Mouse (Mus musculus) MEL (cell line): ENCODE results near the gene Tmem14c. TPM values are rescaled to one million over a fixed set of nuclear protein-coding genes. Genes with fewer than 3 reads are reported as not detected.
A peak's percentile ranks its signal among the peaks of the same experiment; 100 is the strongest.
"Not testable (repeated sequence)": the region's sequence is repeated elsewhere in the genome, so short reads cannot be mapped to it uniquely, and the experiment has no call there.

Experiments
- DNase-seq: peaks from one replicate; pipeline ENCODE4 v3.0.0; 2011; ENCODE audit warnings: low read depth, low spot score
- H3K27ac ChIP-seq: 2 replicates; pipeline ENCODE4 v1.5.1; 2012; ENCODE audit warnings: low read depth, mild to moderate bottlenecking, control low read depth, low read length, moderate library complexity; ENCODE audit not compliant: control insufficient read depth
- H3K27me3 ChIP-seq, 2 experiments: fragments of 150-350 bp in 1 of 2; sonication (generic) in 1 of 2; 2 replicates each; pipeline ENCODE4 v1.6.1; 2012; ENCODE audit warnings: low read length in 2 of 2, mild to moderate bottlenecking in 2 of 2, improper control_type of control experiment in 1 of 2, moderate library complexity in 1 of 2; ENCODE audit not compliant: insufficient read depth in 2 of 2, control insufficient read depth in 1 of 2
- H3K36me3 ChIP-seq, 2 experiments: 2 replicates each; pipeline ENCODE4 v1.6.1; 2012 to 2014; ENCODE audit warnings: low read length in 2 of 2, improper control_type of control experiment in 1 of 2, inconsistent platforms in 1 of 2, mild to moderate bottlenecking in 1 of 2; ENCODE audit not compliant: insufficient read depth in 2 of 2, control insufficient read depth in 1 of 2
- H3K4me1 ChIP-seq, 2 experiments: fragments of 150-350 bp in 1 of 2; sonication (generic) in 1 of 2; 2 replicates each; pipeline ENCODE4 v1.6.1; 2012; ENCODE audit warnings: low read length in 2 of 2, improper control_type of control experiment in 1 of 2, mild to moderate bottlenecking in 1 of 2; ENCODE audit not compliant: insufficient read depth in 2 of 2, control insufficient read depth in 1 of 2
- H3K4me3 ChIP-seq, 2 experiments: fragments of 150-350 bp in 1 of 2; sonication (generic) in 1 of 2; 2 replicates each; pipeline ENCODE4 v1.5.1; 2012; ENCODE audit warnings: low read depth in 2 of 2, low read length in 2 of 2, mild to moderate bottlenecking in 2 of 2, moderate library complexity in 2 of 2, control low read depth in 1 of 2, improper control_type of control experiment in 1 of 2; ENCODE audit not compliant: control insufficient read depth in 1 of 2, insufficient read depth in 1 of 2
- H3K79me2 ChIP-seq: 2 replicates; pipeline ENCODE4 v1.6.1; 2012; ENCODE audit warnings: mild to moderate bottlenecking, low read length, moderate library complexity; ENCODE audit not compliant: control insufficient read depth, poor library complexity, insufficient read depth
- H3K9ac ChIP-seq: 2 replicates; pipeline ENCODE4 v1.6.1; 2012; ENCODE audit warnings: low read depth, mild to moderate bottlenecking, control low read depth, low read length, moderate library complexity; ENCODE audit not compliant: control insufficient read depth, poor library complexity, severe bottlenecking
- H3K9me3 ChIP-seq: fragments of 150-350 bp; sonication (generic); replicated peaks from 2 replicates; pipeline ENCODE4 v1.6.1; 2012; ENCODE audit warnings: mild to moderate bottlenecking, low read length, improper control_type of control experiment, moderate library complexity; ENCODE audit not compliant: insufficient read depth
- BHLHE40 ChIP-seq: IDR thresholded peaks from 2 replicates; pipeline ENCODE4 v1.6.1; 2012; ENCODE audit warnings: low read depth, mild to moderate bottlenecking, inconsistent platforms, low read length, improper control_type of control experiment, borderline replicate concordance
- CHD1 ChIP-seq: IDR thresholded peaks from 2 replicates; pipeline ENCODE4 v1.6.1; 2012; ENCODE audit warnings: low read depth, mild to moderate bottlenecking, inconsistent platforms, low read length, improper control_type of control experiment
- CHD2 ChIP-seq: IDR thresholded peaks from 2 replicates; pipeline ENCODE4 v1.6.1; 2011; ENCODE audit warnings: low read length, improper control_type of control experiment
- CTCF ChIP-seq, 3 experiments: IDR thresholded peaks in 2 of 3; conservative IDR thresholded peaks in 1 of 3; 2 replicates each; pipeline ENCODE4 v1.5.1; 2011 to 2012; ENCODE audit warnings: low read length in 3 of 3, low read depth in 2 of 3, mild to moderate bottlenecking in 2 of 3, improper control_type of control experiment in 1 of 3, inconsistent platforms in 1 of 3, mixed read lengths in 1 of 3, moderate library complexity in 1 of 3; ENCODE audit not compliant: control insufficient read depth in 1 of 3, insufficient read depth in 1 of 3, poor library complexity in 1 of 3, severe bottlenecking in 1 of 3
- EP300 ChIP-seq, 2 experiments: IDR thresholded peaks; 2 replicates each; pipeline ENCODE4 v1.6.1; 2011; ENCODE audit warnings: improper control_type of control experiment in 2 of 2, low read length in 2 of 2, low read depth in 1 of 2, mild to moderate bottlenecking in 1 of 2
- ETS1 ChIP-seq: IDR thresholded peaks from 2 replicates; pipeline ENCODE4 v1.6.1; 2012; ENCODE audit warnings: low read depth, mild to moderate bottlenecking, inconsistent platforms, low read length, improper control_type of control experiment, moderate library complexity
- HCFC1 ChIP-seq: IDR thresholded peaks from 2 replicates; pipeline ENCODE4 v1.6.1; 2012; ENCODE audit warnings: low read depth, mild to moderate bottlenecking, inconsistent platforms, low read length, improper control_type of control experiment, moderate library complexity
- JUND ChIP-seq: IDR thresholded peaks from 2 replicates; pipeline ENCODE4 v1.6.1; 2011; ENCODE audit warnings: low read depth, mild to moderate bottlenecking, improper control_type of control experiment, low read length
- MAX ChIP-seq: IDR thresholded peaks from 2 replicates; pipeline ENCODE4 v1.6.1; 2011; ENCODE audit warnings: low read length, improper control_type of control experiment
- MAZ ChIP-seq: IDR thresholded peaks from 2 replicates; pipeline ENCODE4 v1.6.1; 2012; ENCODE audit warnings: low read depth, mild to moderate bottlenecking, inconsistent platforms, low read length, improper control_type of control experiment
- MXI1 ChIP-seq: IDR thresholded peaks from 2 replicates; pipeline ENCODE4 v1.6.1; 2011; ENCODE audit warnings: mild to moderate bottlenecking, low read depth, low read length, improper control_type of control experiment
- MYB ChIP-seq: IDR thresholded peaks from 2 replicates; pipeline ENCODE4 v1.6.1; 2011; ENCODE audit warnings: mild to moderate bottlenecking, low read depth, low read length, improper control_type of control experiment
- MYC ChIP-seq: IDR thresholded peaks from 2 replicates; pipeline ENCODE4 v1.6.1; 2011; ENCODE audit warnings: low read depth, mild to moderate bottlenecking, low read length, improper control_type of control experiment, moderate library complexity
- POLR2A ChIP-seq, 2 experiments: IDR thresholded peaks; 2 replicates each; pipeline ENCODE4 v1.6.1; 2011 to 2012; ENCODE audit warnings: low read length in 2 of 2, mild to moderate bottlenecking in 2 of 2, control low read depth in 1 of 2, improper control_type of control experiment in 1 of 2, low read depth in 1 of 2, moderate library complexity in 1 of 2; ENCODE audit not compliant: control insufficient read depth in 1 of 2, insufficient read depth in 1 of 2, poor library complexity in 1 of 2
- RAD21 ChIP-seq: IDR thresholded peaks from 2 replicates; pipeline ENCODE4 v1.6.1; 2011; ENCODE audit warnings: mild to moderate bottlenecking, low read depth, low read length, improper control_type of control experiment
- RCOR1 ChIP-seq: IDR thresholded peaks from 2 replicates; pipeline ENCODE4 v1.6.1; 2012; ENCODE audit warnings: low read depth, mild to moderate bottlenecking, inconsistent platforms, low read length, improper control_type of control experiment
- SIN3A ChIP-seq: IDR thresholded peaks from 2 replicates; pipeline ENCODE4 v1.6.1; 2012; ENCODE audit warnings: low read length, improper control_type of control experiment, inconsistent platforms
- SMC3 ChIP-seq: IDR thresholded peaks from 2 replicates; pipeline ENCODE4 v1.6.1; 2011; ENCODE audit warnings: low read depth, low read length, improper control_type of control experiment
- TBP ChIP-seq: IDR thresholded peaks from 2 replicates; pipeline ENCODE4 v1.8.0; 2011; ENCODE audit warnings: low read depth, low read length, improper control_type of control experiment
- USF1 ChIP-seq: IDR thresholded peaks from 2 replicates; pipeline ENCODE4 v1.6.1; 2014; ENCODE audit warnings: low read depth, mild to moderate bottlenecking, inconsistent platforms, low read length, improper control_type of control experiment, moderate library complexity
- USF2 ChIP-seq, 2 experiments: IDR thresholded peaks; 2 replicates each; pipeline ENCODE4 v1.6.1; 2011 to 2012; ENCODE audit warnings: improper control_type of control experiment in 2 of 2, low read length in 2 of 2, borderline replicate concordance in 1 of 2, inconsistent platforms in 1 of 2, low read depth in 1 of 2, mild to moderate bottlenecking in 1 of 2; ENCODE audit not compliant: insufficient read depth in 1 of 2
- ZMIZ1 ChIP-seq: IDR thresholded peaks from 2 replicates; pipeline ENCODE4 v1.6.1; 2012; ENCODE audit warnings: low read depth, mild to moderate bottlenecking, inconsistent platforms, low read length, improper control_type of control experiment, moderate library complexity
- polyA plus RNA-seq, 2 experiments: library from polyadenylated mRNA; stranded (reverse) in 1 of 2; unstranded in 1 of 2; fragments of >175 nt in 1 of 2; fragments of >200 nt in 1 of 2; gene quantifications; 2 replicates each; pipeline versions ENCODE4 v1.2.1 to v1.2.4; 2012; ENCODE audit warnings: low replicate concordance in 2 of 2, low read depth in 1 of 2; ENCODE audit not compliant: insufficient read length in 2 of 2, insufficient read depth in 1 of 2, missing spikeins in 1 of 2
- total RNA-seq: library from RNA; depleted of rRNA; stranded (reverse); fragments of 300-350 nt; gene quantifications from 2 replicates; pipeline ENCODE4 v1.2.3, GENCODE M21; 2012

Tmem14c gene
- total and polyA plus RNA-seq, 3 experiments: 294 to 319 TPM; not detected in 1

DNA sequence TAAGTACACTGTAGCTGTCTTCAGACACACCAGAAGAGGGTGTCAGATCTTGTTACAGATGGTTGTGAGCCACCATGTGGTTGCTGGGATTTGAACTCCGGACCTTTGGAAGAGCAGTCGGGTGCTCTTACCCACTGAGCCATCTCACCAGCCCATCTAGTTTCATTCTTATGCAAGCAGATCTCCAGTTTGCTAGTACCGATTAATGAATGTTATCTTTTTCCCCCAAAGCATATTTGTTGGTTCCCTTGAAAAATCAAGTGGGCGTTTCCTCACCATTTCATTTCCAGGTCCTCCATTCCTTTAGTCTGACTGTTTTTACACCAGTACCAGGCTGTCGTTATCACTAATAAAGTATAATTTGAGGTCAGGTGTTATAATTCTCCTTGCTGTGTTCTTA, 17.6 kb upstream of the Tmem14c start:
- H3K27me3 ChIP-seq, H3K9me3 ChIP-seq, H3K27ac ChIP-seq, H3K4me3 ChIP-seq, H3K9ac ChIP-seq: not testable (repeated sequence)
- Histone ChIP-seq H3K79me2 (peaks cover 24% of the 10 kb centered on the region), H3K4me1 (peaks cover 0 to 10% of the 10 kb centered on the region in 2 experiments; a peak in 2 of 4 replicates), H3K36me3 (peaks cover 0 to 13% of the 10 kb centered on the region in 2 experiments; a peak in 2 of 4 replicates)
- TF ChIP-seq TBP: peak; percentile 98
- peak; percentile 60 for DNase-seq

- Histone ChIP-seq H3K9me3 (no peaks in the 10 kb centered on the region), H3K9ac (peak overlapping the region; percentile 39), H3K79me2 (peaks cover 25% of the 10 kb centered on the region)
- TF ChIP-seq CHD1 (no peak), RCOR1 (no peak), MYC (peak; percentile 72; the same call in 1 of the 2 replicates), SMC3 (0 out of 2 replicates have a peak, but pooled peaks have one; percentile 16), EP300 (IDR thresholded peaks at IDR 0.05; ENCODE audit: low read depth in 1 of 2, low read length in 2 of 2) (no peak), ETS1 (no peak), CTCF (IDR thresholded peaks at IDR 0.05 in 2 of 3, conservative IDR thresholded peaks at IDR 0.05 in 1 of 3; ENCODE audit: control insufficient read depth in 1 of 3, insufficient read depth in 1 of 3, low read depth in 2 of 3, low read length in 3 of 3, poor library complexity in 1 of 3, severe bottlenecking in 1 of 3) (peak; percentile 15 to 48 (median 24); a peak in 4 of 6 replicates), SIN3A (peak; percentile 48; the same call in 1 of the 2 replicates), ZMIZ1 (no peak), HCFC1 (0 out of 2 replicates have a peak, but pooled peaks have one; percentile 25)
- TF ChIP-seq, all 39 proteins: peak for 5
- H3K27ac ChIP-seq: peak overlapping the region; percentile 32
- H3K27me3 ChIP-seq: no peaks in the 10 kb centered on the region
- H3K4me1 ChIP-seq: peaks cover 0 to 10% of the 10 kb centered on the region in 2 experiments; a peak in 2 of 4 replicates
- peak; percentile 51 for DNase-seq
- peaks cover 3 to 13% of the 10 kb centered on the region in 2 experiments for H3K36me3 ChIP-seq
- H3K4me3 ChIP-seq: peak overlapping the region; percentile 91
Measured at GRCm38 (mm10) chr13:41000140-41000925, 15.8 kb upstream of the Tmem14c start.

DNA sequence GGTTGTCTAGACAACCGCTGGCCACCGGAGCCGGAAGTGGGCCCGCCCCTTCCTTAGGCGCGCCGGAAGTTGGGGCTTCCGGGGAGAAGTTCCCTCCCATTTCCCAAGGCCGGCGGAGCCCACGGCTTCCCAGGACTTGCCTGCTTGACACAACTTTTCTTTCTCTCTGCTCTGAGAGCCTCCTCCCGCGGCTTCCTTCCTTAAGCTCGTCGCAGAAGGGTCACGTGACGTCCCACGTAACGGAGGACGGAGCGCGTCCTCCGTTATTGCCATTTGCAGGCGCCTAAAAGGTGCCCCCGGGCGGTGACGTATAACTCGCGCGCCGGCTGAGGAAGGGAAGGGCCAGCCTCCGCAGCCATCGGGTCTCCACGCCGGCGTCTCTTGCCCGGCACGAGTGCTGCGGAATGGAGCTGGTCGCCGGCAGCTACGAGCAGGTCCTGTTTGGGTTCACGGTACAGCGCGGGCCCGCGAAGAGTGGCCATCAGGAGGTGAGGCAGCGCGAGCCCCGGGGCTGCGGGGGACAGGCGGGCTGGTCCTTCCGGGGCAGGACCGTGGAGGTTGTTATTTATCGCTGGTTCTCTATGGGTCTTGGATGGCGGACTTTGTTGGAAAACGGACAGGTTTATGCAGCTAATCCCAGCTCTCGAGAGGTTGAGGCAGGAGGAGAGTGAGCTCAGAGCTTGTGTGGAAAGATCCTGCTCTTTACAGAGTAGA, 15.0 kb upstream of the Tmem14c start, which contains the start of gene Pak1ip1:
Gene Pak1ip1, plus strand, starts transcription at position 98 of the 714 bp plus-strand sequence.
- Histone ChIP-seq H3K36me3 (peaks cover 6 to 13% of the 10 kb centered on the region in 2 experiments), H3K9me3 (no peaks in the 10 kb centered on the region), H3K27me3 (no peaks in the 10 kb centered on the region), H3K27ac (peak within 1 kb of the TSS; percentile 99), H3K79me2 (peaks cover 25% of the 10 kb centered on the region), H3K4me3 (peak within 1 kb of the TSS; percentile 91), H3K4me1 (peaks cover 0 to 10% of the 10 kb centered on the region in 2 experiments; a peak in 2 of 4 replicates), H3K9ac (peak within 1 kb of the TSS; percentile 88)
- DNase-seq: peak; percentile 95
- peak; percentile 98 for TF ChIP-seq USF1
- TF ChIP-seq SIN3A: peak; percentile 92
- peak; percentile 44; the same call in 1 of the 2 replicates for TF ChIP-seq JUND
- no peak for TF ChIP-seq RAD21
- TF ChIP-seq MAX: peak; percentile 98
- TF ChIP-seq BHLHE40: peak; percentile 66; the same call in 1 of the 2 replicates
- peak; percentile 27; the same call in 1 of the 2 replicates for TF ChIP-seq ETS1
- no peak for TF ChIP-seq CHD2
- TF ChIP-seq MAZ: peak; percentile 84; the same call in 1 of the 2 replicates
- TF ChIP-seq USF2 (IDR thresholded peaks at IDR 0.05; ENCODE audit: borderline replicate concordance in 1 of 2, insufficient read depth in 1 of 2, low read depth in 1 of 2, low read length in 2 of 2): peak; percentile 37 to 80; a peak in 3 of 4 replicates
- peak; percentile 96 for TF ChIP-seq MXI1
- peak; percentile 90 for TF ChIP-seq HCFC1
- peak; percentile 8; the same call in 1 of the 2 replicates for TF ChIP-seq MYB
- peak; percentile 61 to 72; a peak in 3 of 4 replicates for TF ChIP-seq POLR2A (IDR thresholded peaks at IDR 0.05; ENCODE audit: control insufficient read depth in 1 of 2, insufficient read depth in 1 of 2, low read depth in 1 of 2, low read length in 2 of 2, poor library complexity in 1 of 2)
- peak; percentile 57; the same call in 1 of the 2 replicates for TF ChIP-seq TBP
